Mouse (Mus musculus) neural tube, embryonic 15.5 days (tissue): ENCODE data around the gene Ankrd6. TPM values are rescaled to one million over a fixed set of nuclear protein-coding genes. Genes with fewer than 3 reads are reported as not detected.

ENCODE experiments used
- ATAC-seq: fragments of 200-750 bp; cut with Nextera tagmentation; 2 replicates; pipeline ENCODE4 v1.8.0; 2017; ENCODE audit warnings: mild to moderate bottlenecking, moderate TSS enrichment, moderate library complexity; ENCODE audit not compliant: low FRiP score
- H3K27ac ChIP-seq: fragments of 300-500 bp; sonication (generic); replicated peaks from 2 replicates; pipeline ENCODE4 v1.5.1; 2015; ENCODE audit warnings: mild to moderate bottlenecking, inconsistent platforms
- H3K27me3 ChIP-seq: fragments of 300-500 bp; sonication (generic); replicated peaks from 2 replicates; pipeline ENCODE4 v1.6.1; 2015; ENCODE audit warnings: inconsistent platforms
- H3K36me3 ChIP-seq: fragments of 300-500 bp; sonication (generic); 2 replicates; pipeline ENCODE4 v1.6.1; 2015; ENCODE audit warnings: inconsistent platforms
- H3K4me1 ChIP-seq: fragments of 300-500 bp; sonication (generic); 2 replicates; pipeline ENCODE4 v1.6.1; 2015; ENCODE audit warnings: inconsistent platforms
- H3K4me2 ChIP-seq: fragments of 300-500 bp; sonication (generic); 2 replicates; pipeline ENCODE4 v1.6.1; 2015; ENCODE audit warnings: inconsistent platforms, mild to moderate bottlenecking, moderate library complexity
- H3K4me3 ChIP-seq: fragments of 300-500 bp; sonication (generic); replicated peaks from 2 replicates; pipeline ENCODE4 v1.5.1; 2015; ENCODE audit warnings: mild to moderate bottlenecking, inconsistent platforms
- H3K9ac ChIP-seq: fragments of 300-500 bp; sonication (generic); replicated peaks from 2 replicates; pipeline ENCODE4 v1.6.1; 2015; ENCODE audit warnings: mild to moderate bottlenecking, inconsistent platforms
- H3K9me3 ChIP-seq: fragments of 300-500 bp; sonication (generic); replicated peaks from 2 replicates; pipeline ENCODE4 v1.6.1; 2016; ENCODE audit warnings: inconsistent platforms
- WGBS: fragments of 180-500 bp; shearing (Covaris S2); methylation state at CpG from one replicate; pipeline ENCODE4 v1.1.7; 2015; ENCODE audit warnings: mixed read lengths; 5-methylcytosine and 5-hydroxymethylcytosine counted together
- polyA plus RNA-seq: library from polyadenylated mRNA; unstranded; fragments of >200 nt; fragmentation: Nextera tagmentation; extraction: Ambion mirVana; gene quantifications from 2 replicates; pipeline ENCODE4 v1.2.1, GENCODE M21; 2015

Gene Ankrd6
- polyA plus RNA-seq = 21.0 and 23.7 TPM in 2 replicates

GRCm38 (mm10) chr4:32950356-32951034 lies at the start of gene Ankrd6:
TSS of gene Ankrd6 (minus strand) at chr4:32950841.
- peak within 1 kb of the TSS; percentile 91 for H3K4me2 ChIP-seq
- H3K27me3 ChIP-seq = no peaks in the 10 kb centered on the region
- peak within 1 kb of the TSS; percentile 67 for H3K9ac ChIP-seq
- H3K27ac ChIP-seq = peak within 1 kb of the TSS; percentile 58; the same call in 1 of the 2 replicates
- H3K4me1 ChIP-seq = peaks cover 31% of the 10 kb centered on the region
- peak; percentile 97 for ATAC-seq
- no peaks in the 10 kb centered on the region for H3K36me3 ChIP-seq
- under 1% methylated on average over 56 of the region's 66 CpGs for WGBS
- H3K9me3 ChIP-seq = no peaks in the 10 kb centered on the region
- peak within 1 kb of the TSS; percentile 83 for H3K4me3 ChIP-seq

GRCm38 (mm10) chr4:32998996-32999395 lies 48.4 kb upstream of the Ankrd6 start:
- Histone ChIP-seq H3K4me3 (no peak overlapping the region), H3K27me3 (no peaks in the 10 kb centered on the region), H3K27ac (no peak overlapping the region), H3K9me3 (no peaks in the 10 kb centered on the region), H3K4me2 (no peak overlapping the region), H3K9ac (no peak overlapping the region), H3K4me1 (no peaks in the 10 kb centered on the region), H3K36me3 (peaks cover 6% of the 10 kb centered on the region)
- 97% methylated on average over 8 of the region's 8 CpGs for WGBS
- ATAC-seq = no peak

GRCm38 (mm10) chr4:32997571-32997970 lies 46.9 kb upstream of the Ankrd6 start:
- H3K9ac ChIP-seq = no peak overlapping the region
- no peaks in the 10 kb centered on the region for H3K9me3 ChIP-seq
- H3K4me3 ChIP-seq = no peak overlapping the region
- no peak overlapping the region for H3K27ac ChIP-seq
- no peaks in the 10 kb centered on the region for H3K4me1 ChIP-seq
- WGBS = 84% methylated on average over 5 of the region's 5 CpGs
- H3K36me3 ChIP-seq = peaks cover 6% of the 10 kb centered on the region; the same call in 1 of the 2 replicates
- H3K4me2 ChIP-seq = no peak overlapping the region
- no peak for ATAC-seq
- no peaks in the 10 kb centered on the region for H3K27me3 ChIP-seq

GRCm38 (mm10) chr4:32996083-32996482 lies 45.4 kb upstream of the Ankrd6 start:
- H3K36me3 ChIP-seq = peaks cover 6% of the 10 kb centered on the region; the same call in 1 of the 2 replicates
- H3K9ac ChIP-seq = no peak overlapping the region
- H3K4me1 ChIP-seq = no peaks in the 10 kb centered on the region
- no peaks in the 10 kb centered on the region for H3K27me3 ChIP-seq
- no peak overlapping the region for H3K27ac ChIP-seq
- no peak overlapping the region for H3K4me2 ChIP-seq
- WGBS = 95% methylated on average over 5 of the region's 5 CpGs
- H3K4me3 ChIP-seq = no peak overlapping the region
- no peak for ATAC-seq
- H3K9me3 ChIP-seq = no peaks in the 10 kb centered on the region

GRCm38 (mm10) chr4:32994168-32994567 lies 43.5 kb upstream of the Ankrd6 start:
- Histone ChIP-seq H3K4me2 (no peak overlapping the region), H3K4me3 (no peak overlapping the region), H3K4me1 (no peaks in the 10 kb centered on the region), H3K36me3 (peaks cover 6% of the 10 kb centered on the region; the same call in 1 of the 2 replicates), H3K27ac (no peak overlapping the region), H3K9me3 (no peaks in the 10 kb centered on the region), H3K9ac (no peak overlapping the region), H3K27me3 (no peaks in the 10 kb centered on the region)
- no peak for ATAC-seq
- 73% methylated on average over 3 of the region's 3 CpGs for WGBS

GRCm38 (mm10) chr4:32989346-32989745 lies 38.7 kb upstream of the Ankrd6 start:
- no peaks in the 10 kb centered on the region for H3K9me3 ChIP-seq
- no peaks in the 10 kb centered on the region for H3K27me3 ChIP-seq
- no peak overlapping the region for H3K27ac ChIP-seq
- peaks cover 19% of the 10 kb centered on the region for H3K4me1 ChIP-seq
- no peak overlapping the region for H3K9ac ChIP-seq
- ATAC-seq = no peak
- 98% methylated on average over 2 of the region's 2 CpGs for WGBS
- no peak overlapping the region for H3K4me2 ChIP-seq
- H3K4me3 ChIP-seq = no peak overlapping the region
- no peaks in the 10 kb centered on the region for H3K36me3 ChIP-seq

- H3K4me2 ChIP-seq = no peak overlapping the region
- no peaks in the 10 kb centered on the region for H3K36me3 ChIP-seq
- H3K27me3 ChIP-seq = no peaks in the 10 kb centered on the region
- 75% methylated on average over 3 of the region's 3 CpGs for WGBS
- H3K9ac ChIP-seq = no peak overlapping the region
- no peak overlapping the region for H3K27ac ChIP-seq
- peaks cover 29% of the 10 kb centered on the region for H3K4me1 ChIP-seq
- H3K4me3 ChIP-seq = no peak overlapping the region
- no peaks in the 10 kb centered on the region for H3K9me3 ChIP-seq
- no peak for ATAC-seq
Measured at GRCm38 (mm10) chr4:32987006-32987405, 36.4 kb upstream of the Ankrd6 start.

GRCm38 (mm10) chr4:32985684-32986083 lies 35.0 kb upstream of the Ankrd6 start:
- Histone ChIP-seq H3K36me3 (no peaks in the 10 kb centered on the region), H3K27ac (no peak overlapping the region), H3K4me3 (no peak overlapping the region), H3K27me3 (no peaks in the 10 kb centered on the region), H3K4me1 (peaks cover 31% of the 10 kb centered on the region), H3K4me2 (peak overlapping the region; percentile 92; the same call in 1 of the 2 replicates), H3K9ac (no peak overlapping the region), H3K9me3 (no peaks in the 10 kb centered on the region)
- no peak for ATAC-seq
- WGBS = 7% methylated on average over 3 of the region's 3 CpGs

GRCm38 (mm10) chr4:32984801-32985675 lies 34.4 kb upstream of the Ankrd6 start:
- H3K27me3 ChIP-seq = no peaks in the 10 kb centered on the region
- H3K27ac ChIP-seq = peak overlapping the region; percentile 92
- peak overlapping the region; percentile 92 for H3K4me2 ChIP-seq
- peak overlapping the region; percentile 97 for H3K4me3 ChIP-seq
- 10% methylated on average over 13 of the region's 13 CpGs for WGBS
- H3K4me1 ChIP-seq = peaks cover 31% of the 10 kb centered on the region
- H3K36me3 ChIP-seq = no peaks in the 10 kb centered on the region
- no peaks in the 10 kb centered on the region for H3K9me3 ChIP-seq
- no peak for ATAC-seq
- H3K9ac ChIP-seq = peak overlapping the region; percentile 89

GRCm38 (mm10) chr4:32984242-32984641 lies 33.6 kb upstream of the Ankrd6 start:
- no peak for ATAC-seq
- 0% methylated on average over 13 of the region's 13 CpGs for WGBS
- no peaks in the 10 kb centered on the region for H3K27me3 ChIP-seq

GRCm38 (mm10) chr4:32983176-32984155 lies 32.8 kb upstream of the Ankrd6 start:
- under 1% methylated on average over 74 of the region's 94 CpGs for WGBS
- ATAC-seq = peak; percentile 81
- peak overlapping the region; percentile 92 for H3K4me2 ChIP-seq
- peak overlapping the region; percentile 92 for H3K27ac ChIP-seq
- no peaks in the 10 kb centered on the region for H3K36me3 ChIP-seq
- H3K27me3 ChIP-seq = no peaks in the 10 kb centered on the region
- no peaks in the 10 kb centered on the region for H3K9me3 ChIP-seq
- H3K4me1 ChIP-seq = peaks cover 31% of the 10 kb centered on the region
- peak overlapping the region; percentile 89 for H3K9ac ChIP-seq
- H3K4me3 ChIP-seq = peak overlapping the region; percentile 97

More at GRCm38 (mm10) chr4:32984242-32984641, 33.6 kb upstream of the Ankrd6 start:
- H3K4me3 ChIP-seq = peak overlapping the region; percentile 97
- H3K4me2 ChIP-seq = peak overlapping the region; percentile 92
- H3K4me1 ChIP-seq = peaks cover 31% of the 10 kb centered on the region
- no peaks in the 10 kb centered on the region for H3K36me3 ChIP-seq
- no peaks in the 10 kb centered on the region for H3K9me3 ChIP-seq
- peak overlapping the region; percentile 89 for H3K9ac ChIP-seq
- peak overlapping the region; percentile 92 for H3K27ac ChIP-seq
